Mouse (Mus musculus): ENCODE data around the gene Dlec1. TPM values are rescaled to one million over a fixed set of nuclear protein-coding genes. Genes with fewer than 3 reads are reported as not detected.

Dlec1 gene
- total RNA-seq, 2 experiments from 2014 or later, result not detected

DNA sequence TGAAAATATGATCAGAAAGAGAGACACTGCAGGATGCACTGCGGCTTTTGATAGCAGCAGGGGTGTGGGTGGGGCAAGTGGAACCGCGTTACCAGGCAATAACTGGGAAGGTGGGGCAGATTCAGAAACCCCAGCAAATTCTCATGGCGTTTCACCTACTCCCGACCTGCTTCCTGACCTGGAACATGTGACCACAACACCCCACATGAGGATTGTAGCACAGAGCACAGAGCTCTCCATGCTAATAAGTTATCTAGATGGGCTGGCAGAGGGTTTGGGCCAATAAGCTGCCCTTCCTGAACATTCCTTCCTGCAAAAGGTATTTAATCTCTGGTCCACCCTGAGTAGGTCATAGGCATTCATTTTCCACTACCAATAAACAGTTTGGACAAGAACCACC, 28.4 kb downstream of the Dlec1 start:
- no peak for ATAC-seq (ENCODE audit: poor library complexity, severe bottlenecking)

DNA sequence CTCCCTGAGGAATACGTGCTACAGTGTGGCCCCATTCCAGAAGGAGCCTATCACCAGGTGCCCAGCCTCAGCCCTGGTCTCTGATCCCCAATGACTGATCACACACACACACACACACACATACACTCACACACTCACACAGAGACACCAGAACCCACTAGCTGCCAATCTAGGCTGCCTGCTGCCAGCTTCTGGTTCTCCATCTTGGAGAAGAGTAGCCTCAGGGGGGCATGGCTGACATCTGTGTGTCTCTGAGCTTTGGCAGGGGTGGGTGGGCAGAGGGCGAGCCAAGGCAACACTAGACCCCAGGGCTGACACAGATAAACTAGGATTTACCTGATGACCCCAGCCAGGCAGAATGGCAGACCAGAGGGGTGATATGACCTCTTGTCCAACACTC, 36.6 kb downstream of the Dlec1 start:
- ATAC-seq (ENCODE audit: poor library complexity, severe bottlenecking), result no peak

DNA sequence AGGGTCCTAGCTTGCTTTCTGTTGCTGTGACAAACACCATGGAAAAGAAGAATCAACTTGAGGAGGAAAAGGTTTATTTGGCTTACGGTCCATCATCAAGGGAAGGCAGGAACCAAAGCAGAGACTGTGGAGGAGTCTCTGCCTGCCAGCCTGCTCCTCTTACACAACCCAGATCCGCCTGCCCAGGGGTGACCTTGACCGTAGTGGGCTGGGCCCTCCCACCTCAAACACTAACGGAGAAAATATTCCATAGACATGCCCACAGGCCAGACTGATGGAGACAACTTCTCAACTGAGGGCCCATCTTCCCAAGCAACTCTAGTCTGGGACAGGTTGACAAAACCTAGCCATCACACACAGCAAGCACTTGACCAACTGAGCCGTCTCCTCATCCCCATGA, 39.8 kb downstream of the Dlec1 start:
- ATAC-seq (ENCODE audit: poor library complexity, severe bottlenecking), result no peak

DNA sequence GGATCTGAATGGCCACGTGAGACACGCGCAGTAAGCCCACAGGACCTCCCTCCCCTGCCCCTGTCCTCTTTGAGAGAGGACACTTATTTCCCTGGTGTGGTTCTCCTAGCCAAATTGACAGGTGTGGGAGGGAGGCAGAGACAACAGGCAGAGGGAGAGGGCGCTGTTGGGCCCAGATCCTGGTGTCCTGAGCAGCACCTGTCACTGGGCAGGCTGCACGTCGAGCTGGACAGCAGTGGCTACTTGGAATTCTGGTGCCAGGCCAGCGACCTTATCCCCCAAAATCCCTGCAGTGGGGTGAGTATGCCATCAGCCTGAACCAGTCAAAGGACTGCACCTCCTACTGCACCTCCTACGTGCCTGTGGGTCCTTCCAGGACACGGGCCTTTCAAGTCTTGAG, 41.1 kb downstream of the Dlec1 start:
- no peak for ATAC-seq (ENCODE audit: poor library complexity, severe bottlenecking)

DNA sequence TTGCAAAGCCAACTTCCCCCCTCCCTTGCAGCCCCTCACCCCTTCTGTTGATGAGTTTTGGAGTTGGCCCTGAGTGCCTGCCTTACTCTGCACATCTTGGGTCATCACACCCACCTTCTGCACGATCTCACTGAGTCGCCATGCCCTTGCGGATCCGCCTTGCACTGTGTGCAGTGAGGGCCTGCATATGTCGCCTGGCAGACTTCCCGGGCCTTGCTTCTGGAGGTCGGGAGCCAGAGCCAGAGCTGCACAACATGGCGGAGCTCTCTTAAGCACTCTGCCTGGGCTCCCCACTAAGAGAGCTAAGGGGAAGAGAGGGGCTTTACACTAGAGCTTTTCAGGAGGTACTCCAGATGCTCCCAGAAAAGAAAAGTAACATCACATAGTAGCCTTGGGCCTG, 42.4 kb downstream of the Dlec1 start:
- ATAC-seq (ENCODE audit: poor library complexity, severe bottlenecking), result no peak

DNA sequence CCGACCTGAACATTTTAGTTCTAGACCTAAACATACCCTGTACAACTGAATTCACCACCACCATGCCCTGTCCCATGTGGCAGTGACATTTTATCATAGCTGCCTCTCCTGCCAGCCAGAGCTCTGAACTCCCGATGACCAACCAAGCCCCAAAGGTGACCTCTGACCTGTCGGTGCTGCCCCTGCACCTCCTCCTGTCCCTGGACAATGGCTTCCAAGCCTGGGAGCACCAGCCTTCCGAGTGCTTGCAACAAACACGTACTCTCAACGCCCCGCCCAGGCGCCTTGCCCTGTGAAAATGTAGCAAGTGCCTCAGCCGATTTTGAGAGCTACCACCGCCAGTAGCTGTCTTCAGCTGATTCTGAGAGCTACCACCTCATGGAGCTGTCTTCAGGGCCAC, 42.9 kb downstream of the Dlec1 start:
- no peak for ATAC-seq (ENCODE audit: poor library complexity, severe bottlenecking)

DNA sequence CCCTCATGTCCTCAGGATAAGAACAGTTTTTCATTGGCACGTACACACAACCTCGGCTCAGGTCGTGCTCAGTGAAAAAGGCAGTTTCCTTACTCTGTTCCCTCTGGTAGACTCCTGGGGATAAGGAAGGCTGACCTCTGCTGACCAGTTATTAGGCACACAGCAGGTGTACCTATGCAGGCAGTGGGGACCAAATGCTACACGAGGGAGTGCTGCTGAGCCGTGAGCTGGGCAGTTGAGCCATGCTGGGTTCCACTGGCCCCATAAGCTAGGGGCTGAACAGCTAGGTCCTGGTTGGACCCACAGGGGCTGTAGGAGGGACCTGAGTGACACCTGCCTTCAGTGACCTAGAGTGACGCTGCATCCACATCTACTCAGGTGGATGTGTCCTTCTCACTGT, 43.4 kb downstream of the Dlec1 start:
- no peak for ATAC-seq (ENCODE audit: poor library complexity, severe bottlenecking)

DNA sequence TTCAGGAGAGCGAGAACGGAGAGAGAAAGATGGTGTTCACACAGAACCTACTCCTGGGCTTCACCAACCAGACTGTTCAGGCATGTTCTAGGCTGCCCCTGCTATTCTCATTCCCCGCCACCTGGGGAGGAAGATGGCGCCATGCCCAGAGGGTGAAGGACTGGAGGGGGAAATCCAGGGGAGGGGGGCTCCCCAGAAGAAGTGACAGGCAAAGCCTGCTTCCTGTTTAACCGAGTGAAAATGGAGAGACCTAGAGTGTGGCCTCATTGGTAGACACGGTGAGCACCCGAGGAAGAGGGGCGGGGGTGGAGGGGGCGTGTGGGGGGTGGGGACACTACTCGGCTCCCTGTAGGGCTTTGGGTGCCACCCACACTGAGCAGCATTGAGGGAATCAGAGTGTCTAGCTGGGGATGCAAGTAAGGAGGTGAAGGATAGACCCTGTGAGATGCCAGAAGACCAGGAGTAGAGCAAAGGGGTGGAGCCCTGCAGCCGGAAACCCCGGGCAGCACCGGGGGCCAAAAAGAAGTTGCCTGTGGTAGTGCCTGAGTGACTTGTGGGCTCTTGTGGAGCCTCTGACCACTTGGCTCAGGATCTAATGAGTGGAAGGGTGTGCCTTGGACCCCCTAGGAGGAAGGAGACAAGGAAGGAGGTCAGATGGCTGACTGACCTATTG, 44.0 kb downstream of the Dlec1 start:
- ATAC-seq (ENCODE audit: poor library complexity, severe bottlenecking), result no peak

DNA sequence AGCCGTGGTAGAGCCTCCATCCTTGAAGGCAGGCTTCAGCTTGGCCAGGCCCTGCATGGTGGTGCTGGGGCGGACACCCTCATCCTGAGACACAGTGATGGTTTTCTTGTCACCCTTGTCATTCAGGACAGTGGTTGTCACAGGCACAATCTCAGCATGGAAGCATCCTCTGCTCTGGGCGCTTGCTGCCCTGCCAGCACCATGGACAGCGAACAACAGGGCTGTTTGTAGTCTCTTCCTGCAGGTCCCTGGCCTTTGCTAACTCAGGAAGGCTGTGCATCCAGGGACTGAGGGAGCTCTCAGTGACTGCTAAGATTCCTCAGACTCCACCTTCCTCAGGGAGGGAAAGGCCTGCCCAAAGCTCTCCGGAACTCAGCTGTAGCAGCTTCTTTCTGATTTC, 47.3 kb downstream of the Dlec1 start:
- no peak for ATAC-seq (ENCODE audit: poor library complexity, severe bottlenecking)

DNA sequence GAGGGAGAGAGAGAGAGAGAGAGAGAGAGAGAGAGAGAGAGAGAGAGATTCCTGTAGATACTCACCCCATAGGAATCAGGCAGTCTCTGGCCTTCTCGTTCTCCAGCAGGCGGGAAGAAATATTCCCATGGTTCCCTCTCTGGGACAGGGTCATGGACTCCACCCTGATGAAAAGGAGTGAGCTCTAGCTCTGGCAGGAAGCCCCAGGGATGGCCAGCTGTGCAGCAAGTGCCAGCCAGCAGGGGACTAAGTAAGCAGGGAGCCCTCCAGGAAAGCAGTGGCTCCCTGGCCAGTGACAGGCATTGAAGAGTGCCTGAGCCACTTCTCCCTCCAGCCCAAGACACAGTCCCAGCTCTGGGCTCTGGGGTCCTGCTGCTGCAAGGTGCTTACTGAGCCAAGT, 49.5 kb downstream of the Dlec1 start:
- no peak for ATAC-seq (ENCODE audit: poor library complexity, severe bottlenecking)

DNA sequence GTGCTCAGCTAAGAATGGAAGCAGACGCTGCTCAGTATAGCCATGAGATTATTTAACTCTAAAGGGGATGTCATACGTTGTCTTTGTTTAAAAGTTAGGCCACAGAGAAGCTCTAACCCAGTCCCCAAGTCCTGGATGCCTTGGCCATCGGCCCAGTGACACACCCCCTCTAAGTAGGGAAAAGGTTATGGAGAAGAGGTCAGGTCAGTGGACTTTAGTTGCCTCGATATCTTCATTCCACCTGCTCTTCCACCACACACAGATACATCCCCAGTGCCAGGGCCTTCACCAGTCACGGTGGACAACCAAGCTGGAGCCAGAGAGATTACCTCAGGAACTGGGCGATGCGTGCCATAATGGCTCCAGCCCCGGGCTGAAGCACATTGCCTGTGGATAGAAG, 53.1 kb downstream of the Dlec1 start:
- no peak for ATAC-seq (ENCODE audit: poor library complexity, severe bottlenecking)

DNA sequence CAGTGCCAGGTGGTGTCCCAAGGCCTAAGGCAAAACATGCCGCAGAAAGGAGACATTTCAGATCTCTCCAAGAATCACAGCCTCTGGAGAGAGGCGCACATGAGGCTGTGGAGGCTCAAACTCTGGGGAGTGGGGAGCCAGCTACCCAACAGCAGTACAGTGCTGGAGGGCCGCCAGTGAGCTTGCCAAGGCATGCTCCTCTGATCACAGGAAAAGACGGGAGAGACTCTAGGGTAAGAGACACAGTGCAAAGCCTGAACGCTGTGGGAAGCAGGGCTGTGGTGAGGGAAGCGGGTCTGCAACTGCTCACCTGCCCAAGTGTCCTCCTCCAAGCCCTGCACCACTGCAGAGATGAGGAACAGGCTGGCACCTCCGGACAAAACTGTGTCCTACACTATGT, 53.5 kb downstream of the Dlec1 start:
- ATAC-seq (ENCODE audit: poor library complexity, severe bottlenecking), result no peak

DNA sequence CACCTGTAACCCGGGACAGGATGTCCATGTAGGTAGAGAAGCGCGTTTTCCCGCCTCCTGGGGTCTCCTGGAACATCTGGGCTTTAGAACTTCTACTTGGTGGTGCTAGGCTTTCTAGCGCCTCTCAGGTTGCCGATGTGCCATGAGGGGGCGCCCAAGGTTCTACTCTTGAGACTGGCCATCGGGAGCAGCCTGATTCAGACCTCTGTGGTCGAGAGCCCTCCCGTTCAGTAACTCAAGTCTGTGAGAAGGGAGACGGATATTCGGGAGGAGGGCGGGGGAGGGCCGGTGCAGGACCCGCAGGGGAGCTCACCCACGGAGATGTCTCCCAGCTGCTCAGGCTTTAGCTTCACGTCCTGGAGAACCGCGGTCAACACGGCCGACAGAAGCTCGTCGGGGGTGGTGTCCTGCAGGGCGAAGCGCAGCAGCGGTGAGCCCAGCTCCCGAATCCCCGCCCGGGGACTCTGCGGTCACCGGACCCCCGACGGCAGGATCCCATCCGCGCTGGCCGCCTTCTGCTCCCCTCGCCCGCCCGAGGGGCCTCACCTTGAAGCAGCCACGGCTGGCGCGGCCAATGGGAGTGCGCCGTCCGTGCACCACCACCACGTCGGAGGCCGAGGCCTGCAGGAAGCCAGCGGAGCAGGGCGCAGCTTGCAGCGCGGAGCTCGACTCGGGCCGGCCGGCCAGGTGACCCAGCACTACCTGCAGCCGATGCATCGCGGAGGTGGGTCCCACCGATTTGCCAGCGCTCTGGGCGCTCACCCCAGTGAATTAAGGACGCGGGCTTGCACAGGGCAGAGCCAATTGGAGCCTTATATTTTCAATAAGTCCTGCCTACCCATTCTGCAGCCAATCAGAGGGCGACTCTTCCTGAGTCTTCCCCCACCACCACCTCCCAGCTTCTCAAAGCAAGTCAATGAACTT, 54.3 kb downstream of the Dlec1 start, which contains the start of gene Acaa1b:
TSS of gene Acaa1b (minus strand) at position 816 of the 924 bp plus-strand sequence.
- ATAC-seq (ENCODE audit: poor library complexity, severe bottlenecking), result peak; percentile 60; the same call in 1 of the 2 replicates

DNA sequence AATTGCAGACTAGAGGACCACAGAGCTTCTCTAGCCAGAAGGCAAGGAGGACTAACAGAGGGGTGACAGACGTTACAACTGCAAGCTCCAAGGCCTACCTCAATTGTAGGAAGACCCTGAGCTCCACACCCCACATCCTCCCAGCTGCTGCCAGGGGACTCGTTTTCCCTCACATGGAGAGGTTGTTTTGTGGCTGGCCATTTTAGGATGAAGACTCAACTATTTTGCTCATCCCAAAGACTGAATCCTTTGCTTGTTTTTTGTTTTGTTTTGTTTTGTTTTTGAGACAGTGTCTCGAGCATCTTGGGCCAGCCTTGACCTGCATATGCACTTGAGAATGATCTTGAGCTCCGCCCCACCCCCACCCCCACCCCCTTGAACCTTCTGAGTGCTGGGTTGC, 56.6 kb downstream of the Dlec1 start, which contains the start of gene Gm47289:
TSS of gene Gm47289 (plus strand) at position 301 of the 400 bp plus-strand sequence.
- ATAC-seq (ENCODE audit: poor library complexity, severe bottlenecking), result no peak

DNA sequence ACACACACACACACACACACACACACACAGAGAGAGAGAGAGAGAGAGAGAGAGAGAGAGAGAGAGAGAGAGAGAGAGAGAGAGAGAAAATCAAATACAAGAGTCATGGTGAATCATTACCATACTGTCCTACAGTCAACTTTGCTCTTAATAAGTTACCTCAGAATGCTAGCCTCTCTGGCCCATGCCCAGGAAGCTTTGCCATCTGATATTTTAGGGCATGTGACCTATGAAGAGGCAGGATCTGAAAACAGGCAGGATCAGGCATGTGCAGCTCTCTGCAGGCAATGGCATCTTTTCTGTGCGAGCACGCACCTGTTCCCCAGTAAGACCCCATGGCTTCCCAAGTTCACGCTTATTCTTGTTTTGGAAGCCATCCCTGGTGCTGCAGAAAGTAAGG, 58.4 kb downstream of the Dlec1 start:
- ATAC-seq (ENCODE audit: poor library complexity, severe bottlenecking), result no peak

DNA sequence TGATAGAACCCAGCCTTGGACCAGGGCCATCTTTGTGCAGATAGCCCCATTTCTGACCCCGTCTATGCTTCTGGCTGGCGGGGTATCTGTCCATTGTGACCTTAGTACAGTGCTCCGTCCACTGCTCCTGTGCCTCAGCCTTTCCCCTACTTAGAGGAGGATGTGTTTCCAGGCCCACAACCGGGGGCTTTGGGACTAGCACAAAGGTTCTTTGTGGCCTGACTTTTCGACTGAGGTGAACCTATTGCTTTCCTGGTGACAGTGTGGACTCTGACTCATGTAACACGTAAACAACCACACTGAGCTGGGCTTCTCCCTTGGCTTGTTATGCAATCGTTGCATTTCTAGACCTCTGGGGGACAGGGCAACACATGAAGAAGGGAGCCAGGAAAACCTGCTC, 62.5 kb downstream of the Dlec1 start:
- ATAC-seq (ENCODE audit: poor library complexity, severe bottlenecking), result no peak

DNA sequence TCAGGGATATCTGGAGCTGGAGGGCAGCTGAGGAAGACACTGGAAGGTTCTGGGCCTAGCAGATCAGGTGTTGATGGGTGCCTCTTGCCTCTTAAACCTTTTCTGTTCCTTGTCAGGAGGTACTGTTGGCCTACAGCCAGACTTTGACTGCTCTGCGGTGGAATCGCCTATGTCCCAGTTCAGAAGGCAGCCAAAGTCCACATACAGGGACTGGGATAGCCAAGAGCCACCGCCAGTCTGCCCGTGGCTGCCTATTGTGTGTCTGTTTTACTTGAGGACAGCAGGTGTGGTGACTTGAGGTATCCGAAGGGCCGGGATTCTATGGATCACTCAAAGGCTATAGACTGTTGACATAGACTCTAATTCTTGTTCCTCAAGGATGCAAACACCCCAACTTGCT, 63.3 kb downstream of the Dlec1 start:
- no peak for ATAC-seq (ENCODE audit: poor library complexity, severe bottlenecking)

DNA sequence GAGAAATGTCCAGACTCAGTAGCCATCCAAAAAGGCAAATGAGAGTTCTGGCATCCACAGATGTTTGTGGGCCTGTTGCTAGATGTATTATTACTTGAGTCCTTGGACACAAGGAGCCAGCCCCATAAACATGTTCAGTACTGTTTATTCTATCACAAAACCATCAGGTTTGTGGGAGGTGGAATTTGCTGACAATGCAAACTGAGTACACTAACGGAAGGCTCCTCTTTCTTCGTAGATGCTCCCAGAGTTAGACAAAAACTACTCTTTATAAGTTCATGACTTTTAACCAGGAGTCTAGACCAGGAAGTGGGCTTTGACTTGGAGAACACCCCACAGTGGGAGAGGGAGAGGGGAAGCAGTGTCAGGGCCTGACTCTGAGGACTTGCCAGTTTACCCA, 65.3 kb downstream of the Dlec1 start:
- ATAC-seq (ENCODE audit: poor library complexity, severe bottlenecking), result no peak

DNA sequence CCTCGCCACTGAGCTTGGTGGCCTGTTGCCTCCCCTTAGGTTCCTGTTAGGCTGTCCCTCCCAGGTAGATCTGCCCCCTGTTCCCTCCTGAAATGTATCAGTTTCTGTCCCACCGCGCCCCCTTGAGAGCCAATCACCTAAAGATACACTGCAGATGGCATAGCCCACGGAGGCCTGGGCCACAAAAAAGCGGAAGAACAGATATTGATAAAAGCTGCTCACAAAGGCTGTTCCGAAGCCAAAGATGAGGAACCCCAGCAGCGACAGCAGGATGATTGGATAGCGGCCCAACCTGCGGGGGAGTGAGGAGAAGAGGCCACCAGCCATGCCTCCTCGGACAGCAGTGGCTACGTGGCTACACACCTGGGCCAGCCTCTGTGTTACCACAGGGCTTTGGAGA, 77.0 kb downstream of the Dlec1 start:
- no peak for ATAC-seq (ENCODE audit: poor library complexity, severe bottlenecking)

DNA sequence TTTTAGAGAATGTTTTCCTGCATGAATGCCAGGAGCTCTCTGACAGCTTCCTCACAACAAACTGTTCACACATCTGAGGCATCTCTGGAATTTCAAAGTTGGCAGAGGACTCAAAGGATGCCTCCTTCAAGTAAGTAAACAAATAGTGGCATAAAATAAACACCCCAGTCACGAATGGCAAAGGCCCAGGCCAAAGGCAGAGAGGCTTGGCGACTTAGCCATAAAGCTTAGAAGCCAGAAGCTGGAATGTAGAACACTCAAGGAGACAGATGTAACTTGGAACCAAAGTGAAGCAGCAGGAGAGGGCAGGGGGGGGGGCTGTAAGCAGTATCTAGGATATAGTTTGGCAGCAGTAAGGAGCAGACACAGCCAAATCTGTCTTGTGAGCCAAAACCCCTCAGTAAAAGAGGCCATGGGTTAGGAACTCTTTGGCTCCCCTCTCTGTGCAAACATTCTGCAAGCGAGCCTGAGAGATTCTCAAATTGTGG, 79.0 kb downstream of the Dlec1 start:
- no peak for ATAC-seq (ENCODE audit: poor library complexity, severe bottlenecking)

DNA sequence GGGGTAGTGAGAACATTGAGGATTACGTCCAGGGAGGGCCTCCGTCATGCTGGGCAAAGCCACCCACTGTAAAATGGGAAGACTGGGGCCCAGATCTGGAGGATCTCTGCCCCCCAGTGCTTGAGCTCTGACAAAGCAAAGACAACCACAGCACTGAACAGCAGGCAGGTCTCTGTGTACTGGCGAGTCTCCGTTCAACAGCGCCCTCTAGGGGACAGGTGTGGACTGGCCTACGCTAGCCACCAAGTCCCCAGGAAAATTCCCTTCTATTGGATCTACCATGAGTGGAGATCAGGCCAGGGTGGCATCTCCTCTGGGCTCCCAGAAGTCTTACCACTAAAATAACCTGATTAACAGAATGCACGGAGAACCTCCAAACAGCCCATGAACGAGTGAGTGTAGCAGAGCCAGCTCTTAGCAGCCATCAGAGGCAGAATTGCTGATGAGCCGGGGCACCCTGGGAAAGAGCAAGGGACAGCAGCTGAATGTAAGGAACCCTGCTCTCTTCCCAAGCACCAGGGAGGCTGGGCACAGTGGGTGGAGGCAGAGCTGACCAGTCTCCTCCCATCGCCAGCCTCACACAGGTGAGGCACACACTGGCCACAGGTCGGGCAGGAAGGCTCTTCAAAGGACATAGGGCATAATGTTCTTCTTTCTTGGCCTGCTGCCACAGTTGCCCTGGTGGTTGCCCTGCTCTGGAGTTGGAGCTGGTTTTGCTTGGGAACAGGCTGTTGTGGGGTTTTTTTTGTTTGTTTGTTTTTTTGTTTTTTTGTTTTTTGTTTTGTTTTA, 90.1 kb downstream of the Dlec1 start:
- no peak; the same call in 1 of the 2 replicates for ATAC-seq (ENCODE audit: poor library complexity, severe bottlenecking)
